Mouse (Mus musculus) adipocyte (in vitro differentiated cells): ENCODE measurements at regions not wholly inside any gene's neighbourhood (a gene's known extent, or its start where the extent isn't known, plus 50 kb on each side); places are given as distances from the start of the nearest gene placed in this dataset.

Source experiments
- DNase-seq: peaks from one replicate; pipeline ENCODE4 v3.0.0-alpha.2; 2016; ENCODE audit warnings: low spot score

DNA sequence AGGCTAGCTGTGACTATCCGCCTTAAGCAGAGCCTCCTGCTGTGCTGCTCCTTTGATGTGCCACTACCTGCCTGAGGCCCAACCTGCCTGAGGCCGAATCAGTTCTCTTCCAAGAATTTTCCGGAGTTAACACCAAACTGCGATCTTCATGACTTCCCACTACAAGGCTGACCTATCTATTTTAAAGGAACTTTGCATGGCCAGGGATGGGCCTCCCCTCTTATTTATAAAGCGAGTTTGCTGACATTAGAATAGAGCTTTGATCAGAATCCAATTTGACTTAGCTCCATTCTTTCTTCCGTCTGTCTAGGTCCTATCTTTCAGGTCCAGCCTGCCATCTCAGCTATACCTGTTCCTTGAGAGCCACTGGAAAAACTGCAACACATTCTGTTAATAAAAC, 194.6 kb upstream of the Cr2 start:
- DNase-seq, result peak; percentile 3
